Mouse (Mus musculus): ENCODE measurements around the gene Upk3bl.

GRCm38 (mm10) chr5:136077001-136077550 lies 22.8 kb downstream of the Upk3bl start:
- TF ChIP-seq CTCF (IDR thresholded peaks at IDR 0.05; ENCODE audit: borderline replicate concordance, insufficient read depth, low read length) (no peak), POLR2A (IDR thresholded peaks at IDR 0.05; ENCODE audit: low read depth, low read length) (no peak)

Measured in embryonic fibroblast, embryonic 13.5 days (primary cell).